Mouse (Mus musculus) heart, adult 2 months (tissue): ENCODE measurements at regions not wholly inside any gene's neighbourhood (a gene's known extent, or its start where the extent isn't known, plus 50 kb on each side); places are given as distances from the start of the nearest gene placed in this dataset.

Experiments used
- DNase-seq, 2 experiments: peaks; one replicate each; pipeline ENCODE4 v3.0.0; 2021
- H3K27ac ChIP-seq: fragments of 200-600 bp; 2 replicates; pipeline ENCODE4 v1.8.1; 2022
- H3K27me3 ChIP-seq: fragments of 200-500 bp; 2 replicates; pipeline ENCODE4 v1.6.1; 2012; ENCODE audit warnings: mild to moderate bottlenecking, low read length, inconsistent platforms, mixed read lengths; ENCODE audit not compliant: control insufficient read depth, insufficient read depth
- H3K36me3 ChIP-seq: fragments of 200-500 bp; 2 replicates; pipeline ENCODE4 v1.6.1; 2012; ENCODE audit warnings: low read length, inconsistent platforms; ENCODE audit not compliant: control insufficient read depth, insufficient read depth
- H3K4me1 ChIP-seq: fragments of 200-500 bp; 2 replicates; pipeline ENCODE4 v1.6.1; 2011; ENCODE audit warnings: low read length; ENCODE audit not compliant: control insufficient read depth, insufficient read depth
- H3K4me3 ChIP-seq: fragments of 200-600 bp; 2 replicates; pipeline ENCODE4 v1.8.1; 2022
- H3K79me2 ChIP-seq: fragments of 200-500 bp; replicated peaks from 2 replicates; pipeline ENCODE4 v1.6.1; 2012; ENCODE audit warnings: mild to moderate bottlenecking, inconsistent platforms, low read length, moderate library complexity, mixed read lengths; ENCODE audit not compliant: control insufficient read depth, insufficient read depth
- H3K9ac ChIP-seq: fragments of 200-500 bp; 2 replicates; pipeline ENCODE4 v1.6.1; 2012; ENCODE audit warnings: low read depth, mild to moderate bottlenecking, control low read depth, inconsistent platforms, low read length, mixed read lengths
- CTCF ChIP-seq: fragments of 200-600 bp; IDR thresholded peaks from 2 replicates; pipeline ENCODE4 v1.8.1; 2022; ENCODE audit warnings: antibody characterized with exemption, mild to moderate bottlenecking, moderate library complexity
- EP300 ChIP-seq: fragments of 200-500 bp; IDR thresholded peaks from 2 replicates; pipeline ENCODE4 v1.6.1; 2011; ENCODE audit warnings: low read depth, low read length, control low read depth; ENCODE audit not compliant: insufficient read depth
- POLR2A ChIP-seq: fragments of 200-500 bp; IDR thresholded peaks from 2 replicates; pipeline ENCODE4 v1.6.1; 2011; ENCODE audit warnings: mild to moderate bottlenecking, low read depth, low read length, control low read depth; ENCODE audit not compliant: insufficient read depth
- WGBS: fragments of 180-500 bp; shearing (Covaris S2); methylation state at CpG from one replicate; pipeline ENCODE4 v1.1.7; 2018; 5-methylcytosine and 5-hydroxymethylcytosine counted together
- intact Hi-C: fragments of 180-260 bp; cut with DNase I; formaldehyde crosslinking; loops from one replicate; pipeline ENCODE4 v1.15.1; 2025

DNA sequence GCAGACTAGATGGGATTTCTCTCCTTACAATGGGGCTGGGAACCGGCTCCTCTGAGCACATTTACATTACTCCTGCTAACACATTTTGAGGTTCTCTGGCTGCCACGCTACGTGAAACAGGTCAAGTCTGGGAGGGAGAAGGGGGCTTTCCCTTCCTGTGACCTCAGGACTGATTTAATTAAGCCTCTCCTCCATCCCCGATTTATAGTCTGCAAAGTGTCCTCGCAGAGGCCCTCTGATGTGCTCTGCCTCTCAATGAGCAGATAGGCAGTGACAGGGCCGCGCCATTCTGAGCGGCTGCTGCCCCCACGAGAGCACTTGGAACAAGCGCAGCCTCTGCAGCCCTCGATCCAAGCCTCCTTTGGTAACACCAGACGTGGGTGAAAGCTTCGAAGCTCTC is 86.5 kb upstream of the Creb1 start:
- DNase-seq: peak; percentile 79 to 81
- TF ChIP-seq POLR2A (no peak), EP300 (peak; percentile 83; the same call in 1 of the 2 replicates), CTCF (0 out of 2 replicates have a peak, but pooled peaks have one; percentile 98)
- H3K27me3 ChIP-seq: no peaks in the 10 kb centered on the region
- H3K4me1 ChIP-seq: peaks cover 1% of the 10 kb centered on the region; the same call in 1 of the 2 replicates
- 14% methylated on average over 13 of the region's 13 CpGs for WGBS
- no peak overlapping the region for H3K4me3 ChIP-seq
- no peaks in the 10 kb centered on the region for H3K36me3 ChIP-seq
- no peaks in the 10 kb centered on the region for H3K79me2 ChIP-seq
- H3K9ac ChIP-seq: no peak overlapping the region
- H3K27ac ChIP-seq: no peak overlapping the region
- intact Hi-C loops: loop anchor here (1.0 to 5.0 kb wide), 4 partner anchors 144 to 428 kb away; partner anchors contain the start of gene Klf7

DNA sequence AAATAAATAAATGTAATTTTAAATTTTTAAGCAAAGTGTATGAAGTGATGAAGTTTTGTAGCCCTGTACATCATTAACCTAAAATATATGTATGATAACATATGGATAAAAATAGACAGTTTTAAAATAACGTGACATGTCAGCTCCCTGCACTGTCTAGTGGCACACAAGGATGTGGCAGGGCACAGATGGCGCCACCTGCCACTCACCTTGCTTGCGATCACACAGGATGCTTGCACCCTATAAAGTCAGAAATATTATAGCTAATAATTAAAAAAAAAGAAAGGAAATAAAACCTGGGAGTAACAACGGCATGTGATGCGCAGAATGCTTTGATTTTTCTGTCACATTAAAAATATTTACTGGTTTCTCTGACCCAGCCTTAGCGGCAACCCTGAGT is 89.0 kb upstream of the Creb1 start:
- Histone ChIP-seq H3K9ac (no peak overlapping the region), H3K4me1 (peaks cover 1% of the 10 kb centered on the region; the same call in 1 of the 2 replicates), H3K27ac (no peak overlapping the region), H3K4me3 (no peak overlapping the region), H3K36me3 (no peaks in the 10 kb centered on the region), H3K27me3 (no peaks in the 10 kb centered on the region), H3K79me2 (no peaks in the 10 kb centered on the region)
- intact Hi-C loops: no loop called here
- no peak for TF ChIP-seq EP300
- no peak for TF ChIP-seq CTCF
- TF ChIP-seq POLR2A: no peak
- WGBS: 80% methylated on average over 6 of the region's 6 CpGs
- no peak for DNase-seq

DNA sequence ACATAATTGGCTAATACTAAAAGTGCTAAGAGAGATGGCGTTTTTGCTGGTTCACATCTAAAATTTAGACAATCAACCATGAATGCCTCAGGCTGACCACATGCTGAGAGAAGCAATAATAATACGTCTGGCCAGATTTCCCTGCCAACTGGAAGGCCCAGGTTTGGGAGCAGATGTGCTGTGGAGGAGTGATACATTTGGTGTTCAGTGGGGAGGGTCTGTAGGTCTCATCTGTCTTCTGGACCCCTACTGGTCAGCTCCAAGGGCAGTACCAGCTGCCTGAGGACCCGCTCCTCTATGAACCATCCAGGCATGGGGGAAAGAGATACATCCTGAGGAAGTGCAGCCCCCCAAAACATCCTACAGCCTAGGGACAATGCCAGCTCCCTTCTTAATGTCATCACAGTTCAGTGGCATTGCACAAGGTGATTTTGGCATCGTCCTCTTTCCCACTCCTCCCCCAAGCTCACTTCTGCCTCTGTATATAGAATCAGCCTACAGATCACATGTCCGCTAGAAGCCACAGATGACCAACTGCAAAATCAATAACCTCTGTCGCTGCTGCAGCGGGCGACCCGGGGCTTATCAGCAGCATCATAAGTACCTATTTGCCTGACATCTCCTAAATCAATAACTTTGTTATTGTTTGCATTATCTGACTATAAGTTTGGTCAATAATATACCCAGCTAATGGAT is 90.1 kb upstream of the Creb1 start:
- intact Hi-C loops: no loop called here

DNA sequence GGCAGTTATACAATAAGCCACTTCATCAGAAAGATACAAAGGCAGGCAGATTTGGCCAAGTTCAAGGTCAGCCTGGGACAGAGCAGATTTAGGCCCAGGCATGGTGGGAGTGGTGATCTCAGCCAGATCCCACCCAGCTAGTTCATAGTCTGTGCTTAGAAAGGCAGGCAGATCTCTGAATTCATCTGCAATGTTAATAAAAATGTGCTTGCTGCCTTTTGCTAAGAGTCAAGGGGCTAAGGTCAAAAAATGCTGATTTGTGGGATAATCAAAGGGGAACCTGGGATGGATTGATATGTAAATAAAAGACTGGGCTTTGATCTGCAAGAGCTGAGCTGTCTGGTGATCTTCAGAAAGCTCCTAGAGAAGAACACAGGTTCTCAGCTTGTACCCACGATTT is 109.2 kb upstream of the Creb1 start:
- H3K4me1 ChIP-seq: no peaks in the 10 kb centered on the region
- H3K27me3 ChIP-seq: no peaks in the 10 kb centered on the region
- intact Hi-C loops: no loop called here
- 76% methylated on average over 1 of the region's 1 CpGs for WGBS
- H3K27ac ChIP-seq: no peak overlapping the region
- DNase-seq: no peak
- H3K79me2 ChIP-seq: no peaks in the 10 kb centered on the region
- no peak for TF ChIP-seq CTCF
- no peak for TF ChIP-seq EP300
- TF ChIP-seq POLR2A: no peak
- no peaks in the 10 kb centered on the region for H3K36me3 ChIP-seq
- no peak overlapping the region for H3K9ac ChIP-seq
- H3K4me3 ChIP-seq: no peak overlapping the region

More for the DNA sequence above, 90.1 kb upstream of the Creb1 start:
- Histone ChIP-seq H3K4me1 (peaks cover 1% of the 10 kb centered on the region; the same call in 1 of the 2 replicates), H3K79me2 (no peaks in the 10 kb centered on the region), H3K27ac (no peak overlapping the region), H3K4me3 (no peak overlapping the region), H3K36me3 (no peaks in the 10 kb centered on the region), H3K27me3 (no peaks in the 10 kb centered on the region), H3K9ac (no peak overlapping the region)
- DNase-seq: no peak
- WGBS: 81% methylated on average over 9 of the region's 9 CpGs
- TF ChIP-seq POLR2A (no peak), CTCF (no peak), EP300 (no peak)

DNA sequence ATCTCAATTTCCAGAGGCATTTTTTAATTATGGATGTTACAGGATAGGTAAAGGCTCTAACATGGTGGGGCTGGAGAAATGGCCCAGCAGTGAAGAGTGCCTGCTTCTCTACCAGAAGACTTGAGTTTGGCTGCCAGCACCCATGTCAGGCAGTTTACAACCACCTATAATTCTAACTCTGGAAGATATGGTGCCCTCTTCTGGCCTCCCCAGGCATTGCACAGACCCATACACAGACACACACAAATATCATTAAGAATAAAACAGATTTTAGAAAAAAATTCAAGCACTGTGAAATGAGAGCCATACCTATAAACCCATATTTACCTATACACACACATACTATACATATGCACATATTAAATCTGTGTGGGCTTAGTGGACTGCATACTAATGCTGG is 113.9 kb upstream of the Creb1 start:
- TF ChIP-seq POLR2A: no peak
- no peak for TF ChIP-seq EP300
- TF ChIP-seq CTCF: peak; percentile 41
- no peak for DNase-seq
- no peaks in the 10 kb centered on the region for H3K79me2 ChIP-seq
- H3K4me3 ChIP-seq: no peak overlapping the region
- H3K9ac ChIP-seq: no peak overlapping the region
- H3K27ac ChIP-seq: no peak overlapping the region
- no peaks in the 10 kb centered on the region for H3K36me3 ChIP-seq
- intact Hi-C loops: no loop called here
- no peaks in the 10 kb centered on the region for H3K27me3 ChIP-seq
- H3K4me1 ChIP-seq: no peaks in the 10 kb centered on the region

DNA sequence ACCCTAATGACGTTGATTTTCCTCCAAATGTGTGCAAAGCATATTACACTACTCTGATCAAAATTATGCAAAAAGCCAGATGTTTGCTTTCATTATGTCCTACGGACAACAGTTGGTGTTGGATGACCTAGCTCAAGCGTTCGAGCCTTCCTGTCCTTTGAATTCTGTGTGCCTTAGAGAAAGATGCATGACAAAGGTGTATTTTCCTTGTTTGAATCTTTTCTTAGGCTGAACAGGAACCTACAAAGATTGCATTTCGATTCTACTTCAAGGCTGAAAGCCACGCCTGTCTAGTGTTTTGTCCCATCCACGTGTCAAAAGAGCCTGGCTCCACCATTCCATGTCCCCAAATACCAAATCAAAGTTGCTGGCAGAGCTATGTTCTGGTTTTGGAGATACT is 116.5 kb upstream of the Creb1 start:
- no peaks in the 10 kb centered on the region for H3K4me1 ChIP-seq
- no peak for TF ChIP-seq POLR2A
- no peak for TF ChIP-seq CTCF
- TF ChIP-seq EP300: no peak
- H3K27ac ChIP-seq: no peak overlapping the region
- 74% methylated on average over 7 of the region's 7 CpGs for WGBS
- no peaks in the 10 kb centered on the region for H3K27me3 ChIP-seq
- no peak overlapping the region for H3K4me3 ChIP-seq
- intact Hi-C loops: no loop called here
- H3K9ac ChIP-seq: no peak overlapping the region
- H3K36me3 ChIP-seq: no peaks in the 10 kb centered on the region
- H3K79me2 ChIP-seq: no peaks in the 10 kb centered on the region
- no peak for DNase-seq
